Mouse (Mus musculus) gastrocnemius, adult 18-20 months (tissue): ENCODE results near the gene Vmn1r217. TPM values are rescaled to one million over a fixed set of nuclear protein-coding genes. Genes with fewer than 3 reads are reported as not detected.
"Not testable (repeated sequence)": the region's sequence is repeated elsewhere in the genome, so short reads cannot be mapped to it uniquely, and the experiment has no call there.

Source experiments
- DNase-seq: peaks from one replicate; pipeline ENCODE4 v3.0.0; 2021; ENCODE audit warnings: low spot score
- long read RNA-seq, 2 experiments: library from polyadenylated mRNA; stranded (forward); transcript quantifications; one replicate each; pipeline ENCODE4 v2.0.0; 2021
- total RNA-seq, 2 experiments: library from RNA; stranded (reverse); gene quantifications; 2 replicates each; pipeline ENCODE4 v1.2.3; 2021

Gene Vmn1r217
- total RNA-seq, result not detected
- long read RNA-seq, experiment 1, result 0 reads
- long read RNA-seq, experiment 2, result 0 reads

GRCm38 (mm10) chr13:23118126-23118525, at the start of gene Vmn1r217:
Vmn1r217 (minus strand) TSS chr13:23118226.
- DNase-seq, result not testable (repeated sequence)

- not testable (repeated sequence) for DNase-seq
Observed at GRCm38 (mm10) chr13:23166471-23166870, 48.4 kb upstream of the Vmn1r217 start.

DNA sequence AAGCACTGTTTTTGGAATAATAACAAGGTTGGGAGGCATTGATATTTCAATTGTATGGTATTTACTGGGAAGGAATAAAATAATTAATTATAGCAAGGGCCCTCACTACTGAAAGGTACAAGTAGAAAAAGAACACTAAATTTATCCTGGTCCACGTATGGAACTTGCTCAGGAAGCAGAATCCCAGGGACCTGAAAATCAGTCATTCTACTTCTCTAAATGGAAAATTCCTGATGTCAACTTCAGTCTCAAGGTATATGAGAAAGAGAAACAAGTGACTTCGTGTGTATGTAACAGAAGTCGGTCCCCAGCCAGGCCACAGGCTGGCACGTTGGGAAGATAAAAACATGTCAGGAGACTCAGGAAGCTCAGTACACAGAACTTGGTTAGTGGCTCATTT, 41.0 kb upstream of the Vmn1r217 start, which contains the start of gene Vmn1r219:
TSS of gene Vmn1r219 (plus strand) at position 301 of the 400 bp plus-strand sequence.
- no peak for DNase-seq

- DNase-seq, result no peak
Observed at GRCm38 (mm10) chr13:23157848-23158247, 39.8 kb upstream of the Vmn1r217 start.

- DNase-seq, result no peak
Observed at GRCm38 (mm10) chr13:23138880-23139279, 20.9 kb upstream of the Vmn1r217 start.

DNA sequence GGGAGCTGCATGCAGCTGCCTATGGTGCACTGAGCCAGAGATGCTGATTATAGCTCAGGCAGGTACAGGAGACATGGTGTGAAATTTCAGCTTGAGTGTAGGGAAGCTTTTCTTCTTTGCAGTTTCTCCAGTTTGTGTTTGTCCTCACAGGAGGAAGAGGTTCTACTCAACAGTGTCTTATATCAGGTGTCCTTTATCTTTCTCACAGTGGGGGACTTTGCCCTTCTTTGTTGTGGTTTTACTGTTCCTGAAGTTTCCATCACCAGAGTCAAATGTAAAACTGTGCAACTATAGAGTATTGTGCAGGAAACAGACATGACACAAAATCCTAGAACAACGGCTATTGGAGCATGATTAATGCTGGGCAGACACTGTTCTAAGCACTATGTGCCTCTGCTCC, 15.5 kb upstream of the Vmn1r217 start:
- DNase-seq, result no peak

DNA sequence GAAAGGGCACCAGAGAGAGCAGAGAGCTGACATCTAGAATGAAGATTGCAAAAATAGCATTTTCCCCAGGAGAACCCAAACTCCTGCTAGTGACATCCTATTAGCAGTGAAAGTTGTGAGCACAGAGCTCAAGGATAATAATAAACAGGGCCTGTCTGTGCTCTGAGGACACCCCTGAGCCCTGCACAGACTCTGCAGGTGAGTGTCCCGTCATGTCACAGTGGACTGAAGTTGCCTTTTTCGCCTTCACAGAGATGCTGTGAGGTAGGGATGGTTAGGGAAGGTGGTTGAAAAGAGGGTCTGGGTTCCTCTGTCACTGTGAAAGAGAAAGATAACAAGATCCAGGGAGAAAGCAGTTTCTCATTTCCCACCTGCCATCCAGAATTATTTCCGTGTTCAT, 15.1 kb upstream of the Vmn1r217 start, which contains the start of gene Vmn1r218:
TSS of gene Vmn1r218 (plus strand) at position 57 of the 400 bp plus-strand sequence.
- DNase-seq, result no peak

- DNase-seq, result no peak
Observed at GRCm38 (mm10) chr13:23120611-23121010, 2.6 kb upstream of the Vmn1r217 start.

- DNase-seq, result no peak
Observed at GRCm38 (mm10) chr13:23094386-23094785, 23.6 kb downstream of the Vmn1r217 start.

DNA sequence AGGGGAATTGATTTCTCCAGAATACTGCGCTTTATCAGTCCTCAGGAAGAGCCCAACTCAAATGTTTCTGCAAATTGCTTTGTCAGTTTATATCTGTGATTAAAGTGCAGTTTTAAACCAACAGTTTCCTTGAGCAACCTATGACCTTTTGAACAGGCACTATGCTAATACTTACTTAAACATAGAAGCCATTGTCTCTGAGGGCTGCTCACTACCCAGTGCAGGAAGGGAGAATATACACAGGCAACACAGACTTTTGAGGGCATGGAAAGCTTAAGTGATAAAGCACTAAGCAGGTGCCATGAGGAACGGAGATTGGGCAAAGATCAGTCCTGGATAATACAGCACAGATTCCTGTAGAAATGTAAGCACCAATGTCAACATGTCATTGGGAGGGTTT, 48.7 kb downstream of the Vmn1r217 start:
- no peak for DNase-seq

GRCm38 (mm10) chr13:23067725-23068124, 50.3 kb downstream of the Vmn1r217 start, which contains the start of gene Vmn1r215:
Vmn1r215 (plus strand) TSS chr13:23068025.
- no peak for DNase-seq

GRCm38 (mm10) chr13:23057778-23058177, 60.2 kb downstream of the Vmn1r217 start:
- no peak for DNase-seq

Other genes starting within 250 kb of the Vmn1r217 start
- not detected for gene Vmn1r212, start 234.0 kb downstream of the Vmn1r217 start, total RNA-seq
- gene Vmn1r213, start 110.6 kb downstream of the Vmn1r217 start, total RNA-seq, result not detected
- gene Vmn1r214, start 87.8 kb downstream of the Vmn1r217 start, total RNA-seq, result not detected
- gene Vmn1r215, start 50.2 kb downstream of the Vmn1r217 start, total RNA-seq, result not detected
- gene Vmn1r218, start 14.9 kb upstream of the Vmn1r217 start, total RNA-seq, result not detected
- gene Vmn1r219, start 41.1 kb upstream of the Vmn1r217 start, total RNA-seq, result not detected
- not detected for gene Vmn1r220, start 69.7 kb upstream of the Vmn1r217 start, total RNA-seq
- gene Vmn1r221, start 95.9 kb upstream of the Vmn1r217 start, total RNA-seq, result not detected
- not detected for gene Vmn1r222, start 117.7 kb upstream of the Vmn1r217 start, total RNA-seq
- gene Vmn1r223, start 128.9 kb upstream of the Vmn1r217 start, total RNA-seq, result not detected